Mouse (Mus musculus) brown adipose tissue, adult 24 weeks (tissue): ENCODE data around the gene Prkg1. TPM values are rescaled to one million over a fixed set of nuclear protein-coding genes. Genes with fewer than 3 reads are reported as not detected.
"Not testable (repeated sequence)": the region's sequence is repeated elsewhere in the genome, so short reads cannot be mapped to it uniquely, and the experiment has no call there.

Source experiments
- H3K27ac ChIP-seq: fragments of 200-500 bp; replicated peaks from 2 replicates; pipeline ENCODE4 v1.5.1; 2012; ENCODE audit warnings: low read depth, mild to moderate bottlenecking, low read length
- H3K4me1 ChIP-seq: fragments of 200-500 bp; 2 replicates; pipeline ENCODE4 v1.6.1; 2012; ENCODE audit warnings: low read length, mixed read lengths; ENCODE audit not compliant: control insufficient read depth, insufficient read depth, insufficient read length
- H3K4me3 ChIP-seq: fragments of 200-500 bp; 2 replicates; pipeline ENCODE4 v1.5.1; 2012; ENCODE audit warnings: low read depth, mild to moderate bottlenecking, low read length, moderate library complexity; ENCODE audit not compliant: insufficient read depth
- polyA plus RNA-seq: library from polyadenylated mRNA; stranded (reverse); fragments of >200 nt; gene quantifications from 2 replicates; pipeline ENCODE4 v1.2.4, GENCODE M21; 2012; ENCODE audit not compliant: missing spikeins, insufficient read depth, insufficient read length

The Prkg1 gene
- polyA plus RNA-seq, 1 experiment: 1.3 TPM

- Histone ChIP-seq H3K4me1 (no peaks in the 10 kb centered on the region), H3K27ac (no peak overlapping the region), H3K4me3 (no peak overlapping the region)
These were observed 481.2 kb downstream of the Prkg1 start for GRCm38 (mm10) chr19:31283617-31284016.

- Histone ChIP-seq H3K4me3 (no peak overlapping the region), H3K27ac (no peak overlapping the region), H3K4me1 (no peaks in the 10 kb centered on the region)
These were observed 484.9 kb downstream of the Prkg1 start for GRCm38 (mm10) chr19:31279797-31280486.

DNA sequence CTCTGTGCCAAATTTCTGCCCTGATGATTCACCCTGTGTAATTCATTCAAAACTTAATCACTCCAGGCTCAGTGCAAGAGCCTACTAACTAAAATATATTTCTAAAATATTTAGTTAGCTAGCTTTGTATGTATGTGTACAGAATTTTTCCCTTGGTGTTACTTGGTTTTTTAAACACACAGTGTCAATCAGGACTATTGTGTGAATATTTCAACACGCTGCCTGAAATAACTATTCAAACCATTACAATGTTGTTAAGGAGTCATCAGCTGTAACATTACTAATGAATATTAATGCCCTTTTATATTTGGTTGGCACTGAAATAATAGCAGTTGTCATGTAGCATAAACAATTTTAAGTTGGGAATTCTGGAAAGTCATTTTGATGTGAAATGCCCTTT, 502.4 kb downstream of the Prkg1 start:
- Histone ChIP-seq H3K4me3 (no peak overlapping the region), H3K4me1 (no peaks in the 10 kb centered on the region), H3K27ac (no peak overlapping the region)

- Histone ChIP-seq H3K27ac (no peak overlapping the region), H3K4me1 (no peaks in the 10 kb centered on the region), H3K4me3 (no peak overlapping the region)
These were observed 504.3 kb downstream of the Prkg1 start for GRCm38 (mm10) chr19:31260494-31260893.

DNA sequence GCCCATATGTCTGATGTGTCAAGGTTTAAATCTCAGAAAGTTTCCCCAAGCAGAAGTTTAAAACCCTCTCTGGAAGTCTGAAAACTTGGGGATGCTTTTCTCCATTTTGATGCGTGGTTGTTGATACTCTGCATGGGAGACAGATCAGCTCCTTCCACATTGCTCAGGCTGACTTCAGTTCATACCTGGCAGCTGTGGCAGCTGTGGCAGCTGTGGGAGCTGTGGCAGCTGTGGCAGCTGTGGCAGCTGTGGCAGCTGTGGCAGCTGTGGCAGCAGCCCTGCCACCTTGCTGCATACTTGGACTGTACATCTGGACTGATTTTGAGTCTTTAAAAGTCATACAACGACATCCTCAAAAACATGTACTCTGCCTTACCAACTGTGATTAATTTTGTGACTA, 509.1 kb downstream of the Prkg1 start:
- Histone ChIP-seq H3K4me3 (no peak overlapping the region), H3K4me1 (no peaks in the 10 kb centered on the region), H3K27ac (no peak overlapping the region)

DNA sequence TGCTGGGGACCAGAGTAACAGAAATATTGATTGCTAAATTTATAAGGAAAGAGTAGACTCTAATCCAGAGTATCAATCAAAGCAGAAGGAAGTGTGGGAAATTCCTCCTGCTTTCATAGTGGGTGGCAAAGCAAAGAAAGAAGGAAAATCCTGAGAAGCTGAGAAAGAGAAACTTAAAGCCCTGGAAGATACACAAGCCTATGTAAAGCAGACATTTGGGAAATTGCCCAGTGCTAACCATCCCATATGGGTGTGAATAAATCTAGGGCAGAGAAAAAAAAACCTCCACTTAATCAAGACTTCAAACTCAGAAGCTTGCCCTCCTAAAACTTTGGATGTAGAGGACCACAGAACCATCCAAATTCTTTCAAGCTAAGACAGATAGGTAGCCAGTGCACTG, 532.4 kb downstream of the Prkg1 start:
- no peaks in the 10 kb centered on the region for H3K4me1 ChIP-seq
- no peak overlapping the region for H3K27ac ChIP-seq
- H3K4me3 ChIP-seq: no peak overlapping the region

DNA sequence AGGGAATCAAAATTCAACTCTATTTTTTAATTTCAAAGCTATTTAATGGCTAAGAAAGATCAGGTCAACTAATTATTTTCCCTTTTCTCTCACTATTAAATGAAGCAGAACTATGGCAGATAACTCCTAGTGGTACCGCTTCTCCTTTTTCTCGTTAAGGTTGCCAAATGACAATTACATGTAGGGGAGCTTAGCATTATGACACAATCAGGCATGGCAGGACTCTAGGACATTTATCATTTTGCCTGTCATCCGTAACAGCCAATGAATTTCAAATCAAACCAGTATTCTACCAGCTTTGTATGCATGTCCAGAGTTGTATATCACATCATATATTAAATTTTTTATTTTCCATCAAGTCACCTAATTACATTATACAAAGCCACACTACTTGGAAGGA, 536.4 kb downstream of the Prkg1 start:
- Histone ChIP-seq H3K27ac (no peak overlapping the region), H3K4me3 (no peak overlapping the region), H3K4me1 (no peaks in the 10 kb centered on the region)

DNA sequence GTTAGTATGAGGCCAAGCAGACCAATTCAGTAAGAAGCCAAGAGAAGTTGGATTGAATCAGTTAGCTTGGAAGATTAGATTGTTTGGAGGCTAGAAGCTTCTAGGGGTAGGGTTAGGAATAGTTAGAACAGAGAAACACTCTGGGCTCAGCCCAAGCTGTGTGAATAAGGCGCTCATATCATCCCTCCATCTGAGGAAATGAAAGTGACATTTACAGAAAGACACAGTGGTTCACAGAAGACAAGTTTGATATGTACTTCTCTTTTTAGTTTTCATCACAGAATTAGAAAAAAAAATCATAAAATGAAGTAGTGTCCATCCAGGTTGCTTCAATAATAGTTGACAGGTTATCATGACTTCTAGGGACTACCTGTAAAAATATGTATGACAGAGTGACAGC, 541.4 kb downstream of the Prkg1 start:
- Histone ChIP-seq H3K4me1 (no peaks in the 10 kb centered on the region), H3K4me3 (no peak overlapping the region), H3K27ac (no peak overlapping the region)

DNA sequence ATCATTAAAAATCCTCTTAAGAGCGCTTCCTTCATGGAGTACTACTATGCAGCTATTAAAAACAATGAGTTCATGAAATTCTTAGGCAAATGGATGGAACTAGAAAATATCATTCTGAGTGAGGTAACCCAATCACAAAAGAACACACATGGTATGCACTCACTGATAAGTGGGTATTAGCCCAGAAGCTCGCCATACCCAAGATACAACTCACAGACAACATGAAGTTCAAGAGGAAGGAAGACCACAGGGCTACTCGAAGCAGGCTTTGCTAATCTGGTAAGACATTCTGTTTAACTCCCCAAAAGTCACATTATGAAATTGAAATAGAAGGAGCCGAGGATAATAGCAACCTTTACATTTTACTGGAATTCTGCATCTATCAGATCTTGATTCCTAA, 545.6 kb downstream of the Prkg1 start:
- H3K4me1 ChIP-seq, H3K4me3 ChIP-seq, H3K27ac ChIP-seq: not testable (repeated sequence)

DNA sequence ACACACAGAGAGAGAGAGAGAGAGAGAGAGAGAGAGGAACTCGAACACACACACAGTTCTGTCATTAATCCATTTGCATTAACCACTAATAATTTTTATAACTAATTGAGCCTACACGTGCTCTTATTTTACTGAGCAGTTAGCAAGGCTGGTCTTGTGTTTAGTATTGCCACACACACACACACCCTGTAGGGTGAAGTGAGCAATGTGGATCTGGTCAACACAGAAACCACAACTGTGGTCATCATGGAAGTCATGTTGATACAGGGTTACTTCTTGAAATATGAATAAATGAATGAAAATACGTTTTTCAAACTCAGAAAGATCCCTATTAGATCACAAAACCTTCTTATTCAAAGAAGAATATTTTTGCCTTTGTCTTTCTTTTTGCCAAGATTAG, 554.0 kb downstream of the Prkg1 start:
- Histone ChIP-seq H3K4me3 (no peak overlapping the region), H3K4me1 (no peaks in the 10 kb centered on the region)

DNA sequence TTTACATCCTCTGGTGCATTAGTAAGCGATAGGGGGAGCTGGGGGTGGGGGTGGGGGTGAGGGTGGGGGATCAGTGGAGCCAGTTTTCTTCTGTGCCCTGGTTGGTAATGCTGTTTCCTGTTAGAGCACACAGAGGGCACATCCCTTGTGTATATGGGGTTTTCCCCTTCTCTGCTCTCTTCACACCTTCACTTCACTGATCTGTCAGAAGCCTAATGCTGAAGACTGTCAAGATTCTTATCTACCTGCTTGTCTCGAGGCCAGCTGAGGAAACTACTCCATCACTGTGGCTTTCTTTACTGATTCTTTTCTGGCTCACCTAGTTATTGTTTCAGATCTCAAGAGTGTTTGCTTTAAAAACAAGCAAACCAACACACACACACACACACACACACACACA, 554.4 kb downstream of the Prkg1 start:
- H3K4me1 ChIP-seq: no peaks in the 10 kb centered on the region
- no peak overlapping the region for H3K27ac ChIP-seq
- no peak overlapping the region for H3K4me3 ChIP-seq

More for the DNA sequence above, 554.0 kb downstream of the Prkg1 start:
- H3K27ac ChIP-seq: no peak overlapping the region

GRCm38 (mm10) chr19:31199583-31199982, 565.2 kb downstream of the Prkg1 start:
- H3K4me3 ChIP-seq: no peak overlapping the region
- no peak overlapping the region for H3K27ac ChIP-seq
- no peaks in the 10 kb centered on the region for H3K4me1 ChIP-seq

DNA sequence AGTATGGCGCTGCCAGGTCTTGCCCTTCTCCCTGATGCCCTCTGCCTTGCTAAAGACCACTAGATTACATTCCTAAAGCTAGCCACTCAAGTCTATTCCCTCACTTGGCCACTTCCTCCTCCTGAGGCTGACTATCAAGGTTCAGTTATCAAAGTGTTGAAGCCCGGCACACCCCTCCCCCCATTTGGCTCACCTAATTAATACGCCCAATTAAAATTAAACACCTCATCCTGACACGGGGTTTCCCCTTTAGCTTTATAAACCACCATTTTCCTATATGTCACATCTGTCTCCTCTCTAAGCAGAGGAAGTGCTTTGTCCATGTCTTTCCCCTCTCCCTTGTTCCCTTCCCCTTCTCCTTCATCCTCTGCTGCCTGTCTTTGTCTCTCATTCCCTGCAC, 566.4 kb downstream of the Prkg1 start:
- Histone ChIP-seq H3K4me1 (no peaks in the 10 kb centered on the region), H3K27ac (0 out of 2 replicates have a peak overlapping the region, but pooled peaks have one; percentile 6), H3K4me3 (no peak overlapping the region)

GRCm38 (mm10) chr19:31197076-31197475, 567.8 kb downstream of the Prkg1 start:
- Histone ChIP-seq H3K27ac (no peak overlapping the region), H3K4me3 (no peak overlapping the region), H3K4me1 (no peaks in the 10 kb centered on the region)

DNA sequence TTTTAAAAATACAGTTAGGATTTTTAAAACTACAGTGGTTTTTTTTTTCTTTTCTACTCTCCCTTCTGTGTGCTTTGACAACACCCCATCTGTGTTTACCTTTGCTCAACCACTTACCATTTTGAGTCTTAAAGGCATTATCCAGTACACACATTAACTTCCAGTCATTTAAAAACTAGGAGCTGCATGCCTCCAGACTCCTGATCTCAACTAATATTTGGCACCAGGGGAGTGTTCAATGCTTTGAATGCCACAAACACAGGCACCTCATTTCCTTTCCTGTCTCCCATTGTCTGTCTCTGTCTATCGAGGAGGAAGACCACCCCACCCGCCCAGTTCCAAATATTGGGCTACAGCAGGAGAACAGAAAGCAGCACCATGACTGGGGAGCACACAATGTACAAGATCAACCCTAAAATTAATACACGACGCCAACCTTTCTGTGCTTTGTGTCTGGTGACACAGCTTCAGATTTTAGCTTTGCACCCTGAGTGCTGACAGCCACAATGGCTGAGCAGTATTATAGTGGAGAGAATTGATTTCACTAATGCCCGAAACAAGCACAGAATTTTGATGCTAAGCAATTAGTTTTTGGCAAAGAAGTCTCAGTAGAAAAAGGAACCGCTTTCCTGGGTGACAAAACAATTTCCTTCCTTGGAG, 576.1 kb downstream of the Prkg1 start:
- Histone ChIP-seq H3K4me1 (no peaks in the 10 kb centered on the region), H3K27ac (no peak overlapping the region), H3K4me3 (no peak overlapping the region)

DNA sequence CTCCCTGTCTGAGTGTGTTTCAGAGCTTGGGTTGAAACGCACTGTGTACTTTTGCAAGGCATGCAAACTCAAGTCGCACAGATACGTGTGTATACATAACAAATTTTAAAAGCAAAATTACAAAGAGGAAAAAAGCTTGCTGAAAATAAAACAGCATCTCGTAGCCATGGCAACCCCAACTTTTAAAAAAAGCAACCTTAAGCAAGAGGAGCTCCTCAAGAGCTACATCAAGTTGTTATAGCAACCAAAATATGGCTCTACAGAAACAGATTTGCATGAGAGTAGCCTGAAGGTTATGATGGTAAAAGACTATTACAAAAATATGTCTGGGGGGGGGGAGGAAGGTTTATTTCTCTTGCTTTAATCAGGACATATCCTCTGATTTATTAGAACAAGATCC, 584.1 kb downstream of the Prkg1 start:
- Histone ChIP-seq H3K4me1 (no peaks in the 10 kb centered on the region), H3K27ac (no peak overlapping the region), H3K4me3 (no peak overlapping the region)
